8 mouse cellular contexts compared by ENCODE assay signal in genomic region chr19:37018411-37018810, GRCm38 (mm10).
DNase-seq lines count a peak whose midpoint lies in the region; ATAC-seq lines count a peak whose summit lies in the region.

No protein-coding gene starts in this region.

- H3K9me3 ChIP-seq in embryonic facial prominence, embryonic 14.5 days (ENCODE audit: control insufficient read depth, low read length) = peaks cover 12% of the 10 kb centered on the region

- DNase-seq in urinary bladder, postnatal 14 days (ENCODE audit: low spot score) = peak; percentile 71
- no peak for DNase-seq in urinary bladder, postnatal 10 days (ENCODE audit: low spot score)
- DNase-seq in embryonic facial prominence, embryonic 14.5 days (ENCODE audit: low spot score) = peak; percentile 87
- peak; percentile 79 for DNase-seq in layer of hippocampus, adult 9-11 months
- DNase-seq in skeletal muscle tissue, adult 2 months (ENCODE audit: low read depth, low spot score) = peak; percentile 10
- DNase-seq in frontal cortex, postnatal 14 days (ENCODE audit: low spot score in 2 of 2) = no peak

- no peaks in the 10 kb centered on the region for H3K4me1 ChIP-seq in embryonic facial prominence, embryonic 14.5 days (ENCODE audit: control insufficient read depth, insufficient read depth, low read length)

- H3K27ac ChIP-seq in embryonic facial prominence, embryonic 14.5 days (replicated peaks; ENCODE audit: low read depth, low read length) = no peak overlapping the region

- ATAC-seq in embryonic facial prominence, embryonic 14.5 days (ENCODE audit: low read depth) = peak; percentile 93
- ATAC-seq in hematopoietic stem cell, adult 5-6 weeks (replicated peaks in 1 of 2; ENCODE audit: insufficient read depth in 1 of 2, low FRiP score in 2 of 2, low TSS enrichment in 1 of 2, low read depth in 1 of 2, poor library complexity in 2 of 2, severe bottlenecking in 2 of 2) = peak; percentile 62 to 91
- ATAC-seq in megakaryocyte, adult 5-6 weeks (ENCODE audit: poor library complexity, severe bottlenecking) = peak; percentile 90

- H3K4me3 ChIP-seq in embryonic facial prominence, embryonic 14.5 days (ENCODE audit: low read depth, low read length) = peak overlapping the region; percentile 36

- peaks cover 10% of the 10 kb centered on the region for H3K36me3 ChIP-seq in embryonic facial prominence, embryonic 14.5 days (ENCODE audit: control insufficient read depth, insufficient read depth, low read length)

- H3K9ac ChIP-seq in embryonic facial prominence, embryonic 14.5 days (ENCODE audit: low read depth, low read length) = peak overlapping the region; percentile 41

- WGBS in embryonic facial prominence, embryonic 14.5 days = 4% methylated on average over 21 of the region's 26 CpGs

- peak overlapping the region; percentile 51 for H3K4me2 ChIP-seq in embryonic facial prominence, embryonic 14.5 days (ENCODE audit: low read depth, low read length)

- H3K27me3 ChIP-seq in embryonic facial prominence, embryonic 14.5 days (replicated peaks; ENCODE audit: control insufficient read depth, insufficient read depth, low read length) = no peaks in the 10 kb centered on the region

Comparison
In these comparisons a context has a peak if more than half of its experiments do, and no peak if none do; other contexts are left out.
1. DNase-seq: peak in urinary bladder, postnatal 14 days (single experiment), embryonic facial prominence, embryonic 14.5 days (single experiment), layer of hippocampus, adult 9-11 months (single experiment) and skeletal muscle tissue, adult 2 months (single experiment); none in urinary bladder, postnatal 10 days (single experiment) and frontal cortex, postnatal 14 days (0 of 2).
2. Peak in every context shown above with its lines, with median percentiles within 50 percentile points of each other: ATAC-seq.